Mouse (Mus musculus) heart, postnatal 0 days (tissue): ENCODE data around the gene Nebl.

Experiments used
- CTCF ChIP-seq: IDR thresholded peaks from 2 replicates; pipeline ENCODE4 v1.5.1; 2016; ENCODE audit warnings: antibody characterized with exemption, control low read depth, low read depth
- EP300 ChIP-seq: IDR thresholded peaks from 2 replicates; pipeline ENCODE4 v1.6.1; 2016; ENCODE audit warnings: antibody characterized with exemption, low read depth

GRCm38 (mm10) chr2:17335451-17335850 is 395.8 kb downstream of the Nebl start:
- TF ChIP-seq CTCF (no peak), EP300 (no peak)
